Mouse (Mus musculus) G1E (cell line): ENCODE measurements around the gene Exosc7.

ENCODE experiments used
- CTCF ChIP-seq: IDR thresholded peaks from 2 replicates; pipeline ENCODE4 v1.5.1; 2012; ENCODE audit warnings: low read depth, low read length, inconsistent platforms, mixed read lengths
- GATA1 ChIP-seq: IDR thresholded peaks from 2 replicates; pipeline ENCODE4 v1.6.1; 2012; ENCODE audit warnings: borderline replicate concordance, low read length, inconsistent platforms, mixed read lengths
- POLR2AphosphoS5 ChIP-seq: IDR thresholded peaks from 2 replicates; pipeline ENCODE4 v1.6.1; 2012; ENCODE audit warnings: low read depth, low read length, inconsistent platforms; ENCODE audit not compliant: insufficient replicate concordance
- TAL1 ChIP-seq: conservative IDR thresholded peaks from 2 replicates; pipeline ENCODE4 v1.6.1; 2012; ENCODE audit warnings: low read depth, low read length, inconsistent platforms, mixed read lengths

DNA sequence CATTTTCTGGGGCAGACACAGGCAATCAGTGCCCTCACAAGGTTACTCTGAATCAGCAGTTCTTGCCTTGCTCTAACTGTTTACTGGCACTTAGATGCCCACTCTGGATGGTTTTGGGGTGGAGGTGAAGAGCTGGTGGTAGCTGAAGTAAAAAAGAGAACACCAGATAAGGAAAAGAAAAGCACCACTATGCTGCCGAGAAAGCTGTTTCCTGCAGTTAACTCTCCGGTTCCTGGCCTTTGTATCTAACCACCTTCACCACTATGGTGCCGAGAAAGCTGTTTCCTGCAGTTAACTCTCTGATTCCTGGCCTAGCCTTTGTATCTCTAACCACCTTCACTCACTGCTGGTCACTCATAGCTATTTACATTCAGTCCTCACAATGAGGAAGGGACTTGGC is 25.5 kb upstream of the Exosc7 start:
- TF ChIP-seq GATA1 (no peak), TAL1 (no peak), CTCF (no peak), POLR2AphosphoS5 (no peak)
